Mouse (Mus musculus) myocyte (in vitro differentiated cells): ENCODE measurements around the gene Foxp4.

Source experiments
- CEBPB ChIP-seq: IDR thresholded peaks from 2 replicates; pipeline ENCODE4 v1.6.1; 2011; ENCODE audit warnings: mild to moderate bottlenecking, moderate library complexity; ENCODE audit not compliant: poor library complexity, insufficient read depth, severe bottlenecking
- E2F4 ChIP-seq: IDR thresholded peaks from one replicate; pipeline ENCODE4 v1.6.1; 2011; ENCODE audit warnings: mild to moderate bottlenecking, control low read depth, moderate library complexity; ENCODE audit not compliant: insufficient read depth
- MAX ChIP-seq: IDR thresholded peaks from one replicate; pipeline ENCODE4 v1.6.1; 2011; ENCODE audit warnings: low read depth, mild to moderate bottlenecking, control low read depth
- MYOG ChIP-seq, 3 experiments: IDR thresholded peaks; one replicate each; pipeline ENCODE4 v1.6.1; 2011; ENCODE audit warnings: control low read depth in 2 of 3, low read depth in 2 of 3, mild to moderate bottlenecking in 2 of 3; ENCODE audit not compliant: insufficient read length in 2 of 3, control insufficient read depth in 1 of 3, insufficient read depth in 1 of 3
- POLR2A ChIP-seq: IDR thresholded peaks from one replicate; pipeline ENCODE4 v1.6.1; 2011; ENCODE audit warnings: low read depth, mild to moderate bottlenecking, control low read depth, moderate library complexity; ENCODE audit not compliant: insufficient read length
- POLR2AphosphoS2 ChIP-seq: IDR thresholded peaks from one replicate; pipeline ENCODE4 v1.6.1; 2011; ENCODE audit warnings: low read depth, control low read depth; ENCODE audit not compliant: insufficient read length
- TCF12 ChIP-seq: IDR thresholded peaks from one replicate; pipeline ENCODE4 v1.6.1; 2011; ENCODE audit warnings: mild to moderate bottlenecking, control low read depth; ENCODE audit not compliant: poor library complexity, insufficient read depth, severe bottlenecking
- USF1 ChIP-seq: IDR thresholded peaks from one replicate; pipeline ENCODE4 v1.6.1; 2011; ENCODE audit warnings: low read depth, mild to moderate bottlenecking, control low read depth, moderate library complexity

GRCm38 (mm10) chr17:47956486-47956885 lies 32.0 kb upstream of the Foxp4 start:
- no peak for TF ChIP-seq POLR2A
- no peak for TF ChIP-seq MAX
- no peak for TF ChIP-seq USF1
- no peak for TF ChIP-seq POLR2AphosphoS2
- TF ChIP-seq CEBPB = no peak
- no peak for TF ChIP-seq MYOG (IDR thresholded peaks at IDR 0.05; ENCODE audit: control insufficient read depth in 1 of 3, insufficient read depth in 1 of 3, insufficient read length in 2 of 3, low read depth in 2 of 3)
- TF ChIP-seq E2F4 = no peak
- TF ChIP-seq TCF12 = no peak
